21 mouse cellular contexts compared by ENCODE assay signal in the genomic region with DNA sequence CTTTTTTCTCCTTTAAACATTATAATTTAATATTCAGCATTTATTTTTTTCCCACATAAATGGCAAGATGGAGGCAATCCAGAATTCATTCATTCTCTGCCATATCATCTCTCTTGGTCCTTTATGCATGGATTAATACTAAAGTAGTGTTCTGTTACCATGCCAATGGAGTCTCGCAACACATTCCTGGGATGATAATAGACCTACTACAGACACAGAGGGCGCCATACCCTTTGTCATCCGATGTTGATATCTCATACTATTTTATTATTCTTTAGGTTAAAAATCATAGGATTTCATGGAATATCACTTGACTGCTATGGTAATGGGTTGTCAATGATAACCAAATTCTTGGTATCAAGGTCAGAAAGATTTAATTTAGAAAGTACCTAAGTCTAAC.
DNase-seq lines count a peak whose midpoint lies in the region; ATAC-seq and TF ChIP-seq lines count a peak whose summit lies in the region.
"Had no signal": no experiment of that assay in that cellular context is flagged by ENCODE, and none has a peak within 500 bp of the region (broad histone marks: within the 10 kb centered on the region; RNA-seq: fewer than 3 reads in every experiment).

No protein-coding gene starts in this region.

- H3K4me3 ChIP-seq in forebrain, postnatal 0 days (ENCODE audit: low read depth, low read length), result no peak overlapping the region
- no peak overlapping the region for H3K4me3 ChIP-seq in forebrain, embryonic 10.5 days
- H3K4me3 ChIP-seq in midbrain, embryonic 15.5 days, result no peak overlapping the region
- H3K4me3 ChIP-seq: liver, embryonic 12.5 days had no signal

- no peak for TF ChIP-seq POLR2A in brain, embryonic 14.5 days (IDR thresholded peaks at IDR 0.05; ENCODE audit: borderline replicate concordance, extremely low read depth, insufficient read depth, insufficient read length, poor library complexity, severe bottlenecking)

- no peak overlapping the region for H3K27ac ChIP-seq in forebrain, postnatal 0 days (ENCODE audit: low read depth, low read length)
- H3K27ac ChIP-seq in forebrain, embryonic 10.5 days, result no peak overlapping the region
- peak overlapping the region; percentile 8; the same call in 1 of the 2 replicates for H3K27ac ChIP-seq in midbrain, embryonic 15.5 days
- H3K27ac ChIP-seq: limb, embryonic 13.5 days; liver, embryonic 12.5 days; stomach, postnatal 0 days had no signal

- H3K9ac ChIP-seq in forebrain, postnatal 0 days, result no peak overlapping the region
- H3K9ac ChIP-seq in midbrain, embryonic 15.5 days, result no peak overlapping the region
- H3K9ac ChIP-seq: limb, embryonic 13.5 days; liver, embryonic 12.5 days; neural tube, embryonic 15.5 days had no signal

- TF ChIP-seq CTCF in forebrain, postnatal 0 days (IDR thresholded peaks at IDR 0.05; ENCODE audit: low read depth), result no peak
- TF ChIP-seq CTCF in brain, embryonic 14.5 days (IDR thresholded peaks at IDR 0.05; ENCODE audit: borderline replicate concordance, extremely low read depth, insufficient read depth, insufficient read length), result no peak

- no peaks in the 10 kb centered on the region for H3K9me3 ChIP-seq in forebrain, postnatal 0 days (ENCODE audit: low read length)
- no peaks in the 10 kb centered on the region for H3K9me3 ChIP-seq in forebrain, embryonic 10.5 days
- no peaks in the 10 kb centered on the region for H3K9me3 ChIP-seq in midbrain, embryonic 15.5 days
- H3K9me3 ChIP-seq: heart, embryonic 10.5 days; limb, embryonic 13.5 days; liver, embryonic 12.5 days; neural tube, embryonic 15.5 days had no signal

- WGBS in forebrain, postnatal 0 days, result 53% methylated on average over 3 of the region's 3 CpGs
- WGBS in forebrain, embryonic 10.5 days, result 71% methylated on average over 3 of the region's 3 CpGs
- 27% methylated on average over 3 of the region's 3 CpGs for WGBS in midbrain, embryonic 15.5 days

- H3K4me2 ChIP-seq in forebrain, postnatal 0 days (ENCODE audit: low read depth), result no peak overlapping the region
- H3K4me2 ChIP-seq in midbrain, embryonic 15.5 days, result no peak overlapping the region

- no peaks in the 10 kb centered on the region for H3K27me3 ChIP-seq in forebrain, postnatal 0 days (ENCODE audit: insufficient read depth, low read length)
- H3K27me3 ChIP-seq in forebrain, embryonic 10.5 days (ENCODE audit: poor library complexity, severe bottlenecking), result peaks cover 4% of the 10 kb centered on the region; the same call in 1 of the 2 replicates
- no peaks in the 10 kb centered on the region for H3K27me3 ChIP-seq in midbrain, embryonic 15.5 days (replicated peaks)
- H3K27me3 ChIP-seq: limb, embryonic 13.5 days; liver, embryonic 12.5 days; neural tube, embryonic 15.5 days had no signal

- 0 out of 2 replicates have a peak, but pooled peaks cover 5% of the 10 kb centered on the region for H3K4me1 ChIP-seq in forebrain, postnatal 0 days (ENCODE audit: insufficient read depth)
- H3K4me1 ChIP-seq in forebrain, embryonic 10.5 days, result peaks cover 29% of the 10 kb centered on the region
- peaks cover 15% of the 10 kb centered on the region for H3K4me1 ChIP-seq in midbrain, embryonic 15.5 days
- H3K4me1 ChIP-seq: liver, embryonic 12.5 days had no signal

- H3K36me3 ChIP-seq in forebrain, postnatal 0 days (ENCODE audit: insufficient read depth), result no peaks in the 10 kb centered on the region
- no peaks in the 10 kb centered on the region for H3K36me3 ChIP-seq in forebrain, embryonic 10.5 days (replicated peaks)
- H3K36me3 ChIP-seq in midbrain, embryonic 15.5 days (replicated peaks), result no peaks in the 10 kb centered on the region
- H3K36me3 ChIP-seq: heart, embryonic 10.5 days; limb, embryonic 13.5 days; liver, embryonic 12.5 days; neural tube, embryonic 15.5 days had no signal

- DNase-seq in forebrain, postnatal 0 days, result peak; percentile 17
- DNase-seq in forebrain, embryonic 10.5 days (ENCODE audit: extremely low spot score, low spot score), result no peak
- DNase-seq in brain, embryonic 14.5 days (ENCODE audit: low read depth), result peak; percentile 64
- DNase-seq in embryo, embryonic 11 days, result peak; percentile 18
- DNase-seq in gastrocnemius, postnatal 4 days (ENCODE audit: low spot score in 2 of 2), result no peak
- no peak for DNase-seq in layer of hippocampus, postnatal 36 days
- DNase-seq: adrenal gland, postnatal 14 days; cerebellum, adult 9-10 months; kidney, adult 8-10 months; kidney, postnatal 25 days; lung, adult 18-20 months; lung, postnatal 10 days; right cerebral cortex, postnatal 14 days; thymus, adult 2 months; thymus, postnatal 4 days had no signal

- ATAC-seq in forebrain, postnatal 0 days, result no peak
- ATAC-seq in midbrain, embryonic 15.5 days (replicated peaks), result peak; percentile 63
- ATAC-seq: liver, embryonic 12.5 days had no signal

Comparison
In these comparisons a context has a peak if more than half of its experiments do, and no peak if none do; other contexts are left out.
1. DNase-seq: peak in forebrain, postnatal 0 days (single experiment), brain, embryonic 14.5 days (single experiment) and embryo, embryonic 11 days (single experiment); none in forebrain, embryonic 10.5 days (single experiment), gastrocnemius, postnatal 4 days (0 of 2) and layer of hippocampus, postnatal 36 days (0 of 2).